Mouse (Mus musculus): ENCODE measurements at regions not wholly inside any gene's neighbourhood (a gene's known extent, or its start where the extent isn't known, plus 50 kb on each side); places are given as distances from the start of the nearest gene placed in this dataset.

DNA sequence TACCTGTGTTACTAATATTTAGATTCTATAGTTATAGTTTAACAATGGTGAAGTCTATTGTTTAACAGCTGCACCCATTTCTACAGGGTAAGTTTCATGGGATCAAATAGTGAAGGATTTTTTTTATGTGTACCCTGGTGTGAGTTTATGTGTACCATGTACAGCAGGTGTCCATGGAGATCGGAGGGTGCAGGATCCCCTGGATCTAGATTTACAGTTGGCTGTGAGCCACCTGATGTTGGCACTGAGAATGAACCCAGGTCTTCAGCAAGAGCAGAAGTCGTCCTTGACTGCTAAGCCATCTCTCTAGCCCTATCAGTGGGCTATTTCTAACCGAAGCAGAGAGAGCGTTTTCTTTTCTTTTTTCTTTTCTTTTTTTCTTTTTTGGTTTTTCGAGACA, 162.4 kb upstream of the Lef1 start:
- no peak overlapping the region for H3K4me3 ChIP-seq (ENCODE audit: low read length)
- 82% methylated on average over 5 of the region's 5 CpGs for WGBS
- no peaks in the 10 kb centered on the region for H3K9me3 ChIP-seq (ENCODE audit: control insufficient read depth, low read length)
- peaks cover 19% of the 10 kb centered on the region for H3K4me1 ChIP-seq (ENCODE audit: control insufficient read depth, insufficient read depth, low read depth, low read length)
- no peaks in the 10 kb centered on the region for H3K36me3 ChIP-seq (ENCODE audit: control insufficient read depth, insufficient read depth, low read length)
- H3K9ac ChIP-seq (ENCODE audit: low read depth, low read length) = no peak overlapping the region
- H3K27me3 ChIP-seq (replicated peaks; ENCODE audit: control insufficient read depth, insufficient read depth, low read length) = no peaks in the 10 kb centered on the region
- H3K27ac ChIP-seq (ENCODE audit: low read depth, low read length) = no peak overlapping the region
- H3K4me2 ChIP-seq (ENCODE audit: low read length) = no peak overlapping the region
- ATAC-seq = no peak

DNA sequence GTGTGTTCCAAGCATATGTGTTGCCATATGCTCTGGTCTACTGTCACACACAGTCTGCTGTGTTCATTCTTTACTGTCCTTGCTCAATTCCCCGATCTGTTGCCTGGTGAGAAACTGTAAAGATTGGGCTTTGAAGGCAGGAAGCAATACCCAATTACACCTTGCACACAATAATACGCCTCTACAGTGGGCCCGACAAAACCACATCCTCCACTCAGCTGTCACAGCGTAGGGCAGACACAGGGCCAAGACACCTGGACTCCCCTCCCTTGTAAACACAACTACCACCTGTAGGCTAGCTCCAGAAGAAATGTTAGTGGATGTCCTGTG, 163.0 kb upstream of the Lef1 start:
- peaks cover 19% of the 10 kb centered on the region for H3K4me1 ChIP-seq (ENCODE audit: control insufficient read depth, insufficient read depth, low read depth, low read length)
- H3K36me3 ChIP-seq (ENCODE audit: control insufficient read depth, insufficient read depth, low read length) = no peaks in the 10 kb centered on the region
- no peak overlapping the region for H3K9ac ChIP-seq (ENCODE audit: low read depth, low read length)
- H3K4me2 ChIP-seq (ENCODE audit: low read length) = no peak overlapping the region
- H3K4me3 ChIP-seq (ENCODE audit: low read length) = no peak overlapping the region
- 0 out of 2 replicates have a peak overlapping the region, but pooled peaks have one; percentile 34 for H3K27ac ChIP-seq (ENCODE audit: low read depth, low read length)
- H3K9me3 ChIP-seq (ENCODE audit: control insufficient read depth, low read length) = no peaks in the 10 kb centered on the region
- 65% methylated on average over 4 of the region's 4 CpGs for WGBS
- ATAC-seq = 0 out of 2 replicates have a peak, but pooled peaks have one; percentile 28
- H3K27me3 ChIP-seq (replicated peaks; ENCODE audit: control insufficient read depth, insufficient read depth, low read length) = no peaks in the 10 kb centered on the region

DNA sequence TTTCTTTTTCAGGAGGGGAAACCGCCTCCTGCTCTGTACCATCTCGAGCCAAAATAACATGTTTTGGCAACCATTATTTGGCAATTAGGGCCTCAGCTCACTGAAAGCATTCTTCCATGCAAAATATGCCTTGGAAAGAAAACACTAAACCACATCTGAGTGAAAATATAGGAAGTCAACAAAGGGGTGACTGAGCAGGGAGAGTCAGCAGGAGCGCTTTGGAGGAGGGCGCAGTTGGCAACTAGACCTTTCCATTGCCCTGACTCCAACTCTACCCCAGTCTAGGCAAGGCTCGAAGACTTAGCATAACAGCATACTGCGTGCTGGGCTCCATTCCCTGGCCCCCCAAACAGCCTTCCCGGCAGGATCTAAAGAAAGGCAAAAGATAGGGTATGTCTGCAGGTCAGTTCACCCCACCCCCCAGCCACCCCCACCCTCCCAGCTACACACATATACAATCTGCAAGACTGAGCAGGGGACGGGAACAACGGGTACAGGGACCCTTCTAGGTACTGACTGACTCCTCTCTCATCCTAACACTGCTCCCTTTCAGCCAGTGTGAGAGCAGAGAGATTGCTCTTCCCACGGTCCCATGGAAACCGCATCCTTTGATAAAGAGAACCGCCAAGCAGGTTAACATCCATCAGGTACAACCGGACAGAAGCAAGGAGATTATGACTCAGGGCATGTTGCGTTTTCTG, 163.5 kb upstream of the Lef1 start:
- 51% methylated on average over 14 of the region's 14 CpGs for WGBS
- H3K27ac ChIP-seq (ENCODE audit: low read depth, low read length) = peak overlapping the region; percentile 56
- ATAC-seq = peak; percentile 62

DNA sequence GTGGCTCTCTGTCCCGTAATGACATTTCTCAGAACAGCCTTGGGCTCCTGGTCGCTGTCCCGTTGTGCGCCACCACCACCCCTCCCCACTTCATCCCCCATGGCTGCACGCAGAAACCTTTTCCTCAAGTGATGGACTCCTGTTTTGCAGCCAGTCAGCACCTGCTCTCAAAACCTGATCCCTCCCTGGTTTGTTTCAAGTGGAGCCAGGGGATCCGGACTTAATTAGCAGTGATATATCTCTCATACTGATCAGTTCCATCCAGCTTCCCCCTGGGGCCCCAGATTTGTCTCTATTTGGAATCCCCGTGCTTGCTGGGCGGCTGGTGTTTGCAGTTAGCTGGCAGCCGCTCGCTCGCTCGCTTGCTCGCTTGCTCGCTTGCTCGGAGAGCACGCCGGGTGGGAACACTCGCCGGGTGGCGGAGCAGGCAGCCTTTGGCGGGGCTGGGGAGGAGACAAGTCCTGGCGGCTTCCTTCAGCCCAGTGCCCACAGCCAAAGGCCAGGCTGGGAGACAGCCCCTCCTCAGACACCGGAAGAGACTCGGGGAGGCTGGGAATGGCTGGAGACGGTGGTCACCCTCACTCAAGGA, 164.3 kb upstream of the Lef1 start:
- Histone ChIP-seq H3K9me3 (ENCODE audit: control insufficient read depth, low read length) (no peaks in the 10 kb centered on the region), H3K27ac (ENCODE audit: low read depth, low read length) (peak overlapping the region; percentile 80), H3K36me3 (ENCODE audit: control insufficient read depth, insufficient read depth, low read length) (no peaks in the 10 kb centered on the region), H3K4me1 (ENCODE audit: control insufficient read depth, insufficient read depth, low read depth, low read length) (peaks cover 19% of the 10 kb centered on the region), H3K9ac (ENCODE audit: low read depth, low read length) (peak overlapping the region; percentile 72), H3K27me3 (replicated peaks; ENCODE audit: control insufficient read depth, insufficient read depth, low read length) (no peaks in the 10 kb centered on the region), H3K4me3 (ENCODE audit: low read length) (peak overlapping the region; percentile 44), H3K4me2 (ENCODE audit: low read length) (peak overlapping the region; percentile 73)
- ATAC-seq = peak; percentile 89
- WGBS = 0% methylated on average over 23 of the region's 25 CpGs

More for the DNA sequence above, 163.5 kb upstream of the Lef1 start:
- no peaks in the 10 kb centered on the region for H3K27me3 ChIP-seq (replicated peaks; ENCODE audit: control insufficient read depth, insufficient read depth, low read length)
- no peaks in the 10 kb centered on the region for H3K36me3 ChIP-seq (ENCODE audit: control insufficient read depth, insufficient read depth, low read length)
- peak overlapping the region; percentile 73 for H3K4me2 ChIP-seq (ENCODE audit: low read length)
- H3K9me3 ChIP-seq (ENCODE audit: control insufficient read depth, low read length) = no peaks in the 10 kb centered on the region
- peaks cover 19% of the 10 kb centered on the region for H3K4me1 ChIP-seq (ENCODE audit: control insufficient read depth, insufficient read depth, low read depth, low read length)
- no peak overlapping the region for H3K4me3 ChIP-seq (ENCODE audit: low read length)
- H3K9ac ChIP-seq (ENCODE audit: low read depth, low read length) = no peak overlapping the region; the same call in 1 of the 2 replicates

DNA sequence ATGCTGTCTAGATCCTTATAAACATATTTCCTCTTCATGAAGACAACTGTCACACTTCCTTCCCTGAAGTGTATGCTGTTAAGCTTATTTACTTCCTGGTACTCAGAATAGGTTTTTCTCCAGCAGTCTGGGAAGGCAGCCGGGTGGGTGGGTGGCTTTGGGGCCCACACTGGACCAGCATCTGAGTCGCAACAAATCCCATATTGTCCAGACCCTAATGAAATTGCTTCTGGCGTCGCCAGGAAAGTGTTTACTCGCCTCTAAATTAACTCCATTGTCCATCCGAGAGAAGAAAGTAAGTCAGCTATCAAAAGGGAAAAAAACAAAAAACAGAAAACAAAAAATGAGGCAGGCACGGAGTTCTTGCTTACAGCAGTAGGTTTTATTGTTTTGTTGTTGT, 164.9 kb upstream of the Lef1 start:
- no peak; the same call in 1 of the 2 replicates for ATAC-seq
- peak overlapping the region; percentile 44; the same call in 1 of the 2 replicates for H3K4me3 ChIP-seq (ENCODE audit: low read length)
- peak overlapping the region; percentile 72; the same call in 1 of the 2 replicates for H3K9ac ChIP-seq (ENCODE audit: low read depth, low read length)
- H3K4me2 ChIP-seq (ENCODE audit: low read length) = peak overlapping the region; percentile 73
- no peaks in the 10 kb centered on the region for H3K27me3 ChIP-seq (replicated peaks; ENCODE audit: control insufficient read depth, insufficient read depth, low read length)
- WGBS = 6% methylated on average over 7 of the region's 7 CpGs
- H3K27ac ChIP-seq (ENCODE audit: low read depth, low read length) = peak overlapping the region; percentile 80; the same call in 1 of the 2 replicates
- H3K36me3 ChIP-seq (ENCODE audit: control insufficient read depth, insufficient read depth, low read length) = no peaks in the 10 kb centered on the region
- H3K9me3 ChIP-seq (ENCODE audit: control insufficient read depth, low read length) = no peaks in the 10 kb centered on the region
- peaks cover 19% of the 10 kb centered on the region for H3K4me1 ChIP-seq (ENCODE audit: control insufficient read depth, insufficient read depth, low read depth, low read length)

DNA sequence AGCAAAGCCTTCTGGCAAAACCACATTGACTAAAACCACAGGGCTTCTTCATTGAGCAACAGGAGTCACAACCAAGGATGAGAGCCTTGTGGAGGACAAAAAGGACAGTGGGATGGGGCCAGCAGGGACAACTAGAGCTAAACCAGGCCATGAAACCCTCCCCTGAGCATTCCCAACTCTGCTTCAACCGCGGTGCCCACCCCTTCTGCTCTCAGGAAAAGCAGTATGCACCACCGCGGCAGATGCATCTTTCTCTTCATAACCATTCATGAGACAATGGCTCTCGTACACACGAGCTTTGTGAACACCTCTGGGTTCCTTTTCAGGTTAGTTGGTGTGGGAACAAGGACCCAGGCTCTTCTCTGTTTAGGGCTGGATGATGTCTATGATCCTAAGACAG, 166.0 kb upstream of the Lef1 start:
- Histone ChIP-seq H3K27ac (ENCODE audit: low read depth, low read length) (no peak overlapping the region), H3K9ac (ENCODE audit: low read depth, low read length) (no peak overlapping the region), H3K36me3 (ENCODE audit: control insufficient read depth, insufficient read depth, low read length) (no peaks in the 10 kb centered on the region), H3K4me1 (ENCODE audit: control insufficient read depth, insufficient read depth, low read depth, low read length) (peaks cover 19% of the 10 kb centered on the region), H3K9me3 (ENCODE audit: control insufficient read depth, low read length) (no peaks in the 10 kb centered on the region), H3K4me3 (ENCODE audit: low read length) (no peak overlapping the region), H3K27me3 (replicated peaks; ENCODE audit: control insufficient read depth, insufficient read depth, low read length) (no peaks in the 10 kb centered on the region), H3K4me2 (ENCODE audit: low read length) (no peak overlapping the region)
- WGBS = 95% methylated on average over 6 of the region's 6 CpGs
- no peak for ATAC-seq

DNA sequence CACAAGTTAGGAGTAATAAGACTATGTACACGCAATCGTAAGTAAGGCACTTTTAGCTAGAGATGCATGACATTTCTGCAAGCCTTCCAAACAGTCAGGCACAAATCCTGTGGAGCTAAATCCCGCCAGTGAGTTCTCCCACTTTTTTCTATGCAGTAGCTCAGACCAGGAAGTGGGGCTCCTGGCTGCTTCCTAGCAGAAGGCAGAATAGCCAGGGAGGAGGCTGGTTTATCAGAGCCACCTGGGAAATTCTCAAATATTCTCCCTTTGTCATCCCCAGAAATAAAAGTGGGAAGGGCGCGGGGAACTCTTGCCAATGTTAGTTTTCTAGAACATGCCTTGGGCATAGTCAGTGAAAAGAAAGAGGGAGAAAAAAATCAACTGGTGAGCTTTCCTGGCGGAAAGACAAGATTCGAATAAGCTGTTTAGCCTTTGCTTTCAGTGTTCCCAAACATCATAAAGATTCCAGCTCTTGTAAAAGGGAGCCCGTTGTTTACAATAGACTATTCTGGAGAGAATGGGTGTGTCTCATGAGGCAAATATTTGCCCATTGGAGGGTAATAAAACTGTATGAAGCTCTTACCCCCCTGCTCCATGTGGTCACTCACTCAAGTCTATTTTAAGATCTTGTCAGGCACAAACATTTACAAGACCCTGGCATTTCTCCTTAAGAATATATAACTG, 167.2 kb upstream of the Lef1 start:
- H3K27ac ChIP-seq (ENCODE audit: low read depth, low read length) = no peak overlapping the region
- no peaks in the 10 kb centered on the region for H3K9me3 ChIP-seq (ENCODE audit: control insufficient read depth, low read length)
- no peaks in the 10 kb centered on the region for H3K36me3 ChIP-seq (ENCODE audit: control insufficient read depth, insufficient read depth, low read length)
- H3K4me2 ChIP-seq (ENCODE audit: low read length) = no peak overlapping the region
- no peaks in the 10 kb centered on the region for H3K27me3 ChIP-seq (replicated peaks; ENCODE audit: control insufficient read depth, insufficient read depth, low read length)
- H3K9ac ChIP-seq (ENCODE audit: low read depth, low read length) = no peak overlapping the region
- peaks cover 19% of the 10 kb centered on the region for H3K4me1 ChIP-seq (ENCODE audit: control insufficient read depth, insufficient read depth, low read depth, low read length)
- 77% methylated on average over 8 of the region's 8 CpGs for WGBS
- no peak for ATAC-seq
- no peak overlapping the region for H3K4me3 ChIP-seq (ENCODE audit: low read length)

DNA sequence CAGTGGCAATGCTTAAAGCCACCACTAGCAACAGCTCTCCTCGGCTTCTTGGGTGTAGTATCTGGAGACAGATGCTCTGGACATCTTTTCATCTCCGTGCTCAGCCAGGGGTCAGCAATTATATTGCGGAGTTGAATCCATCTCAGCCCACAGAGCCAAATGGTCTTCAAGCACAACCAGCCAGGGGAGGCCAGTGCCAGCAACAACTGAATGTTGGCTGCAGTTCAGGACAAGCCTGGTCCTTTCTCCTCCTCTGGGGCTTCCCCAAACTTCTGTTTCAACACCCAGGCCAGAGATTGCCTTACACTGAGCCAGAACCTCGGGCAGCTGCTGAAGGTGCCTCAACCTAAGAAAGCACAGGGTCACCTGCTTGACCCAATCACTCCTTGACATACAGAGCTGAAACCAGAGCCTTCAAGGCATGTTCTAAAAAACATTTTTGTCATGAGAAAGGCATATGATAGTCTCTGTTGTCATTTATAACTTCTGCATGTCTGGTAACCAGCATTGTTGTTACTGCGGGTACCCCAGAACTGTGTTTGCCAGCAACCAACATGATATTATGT, 169.9 kb upstream of the Lef1 start:
- peaks cover 1% of the 10 kb centered on the region for H3K4me1 ChIP-seq (ENCODE audit: control insufficient read depth, insufficient read depth, low read depth, low read length)
- no peak overlapping the region for H3K4me3 ChIP-seq (ENCODE audit: low read length)
- H3K36me3 ChIP-seq (ENCODE audit: control insufficient read depth, insufficient read depth, low read length) = no peaks in the 10 kb centered on the region
- H3K27ac ChIP-seq (ENCODE audit: low read depth, low read length) = no peak overlapping the region
- no peak overlapping the region for H3K4me2 ChIP-seq (ENCODE audit: low read length)
- no peak overlapping the region for H3K9ac ChIP-seq (ENCODE audit: low read depth, low read length)
- WGBS = 68% methylated on average over 5 of the region's 5 CpGs
- ATAC-seq = peak; percentile 86
- H3K9me3 ChIP-seq (ENCODE audit: control insufficient read depth, low read length) = no peaks in the 10 kb centered on the region
- H3K27me3 ChIP-seq (replicated peaks; ENCODE audit: control insufficient read depth, insufficient read depth, low read length) = no peaks in the 10 kb centered on the region

DNA sequence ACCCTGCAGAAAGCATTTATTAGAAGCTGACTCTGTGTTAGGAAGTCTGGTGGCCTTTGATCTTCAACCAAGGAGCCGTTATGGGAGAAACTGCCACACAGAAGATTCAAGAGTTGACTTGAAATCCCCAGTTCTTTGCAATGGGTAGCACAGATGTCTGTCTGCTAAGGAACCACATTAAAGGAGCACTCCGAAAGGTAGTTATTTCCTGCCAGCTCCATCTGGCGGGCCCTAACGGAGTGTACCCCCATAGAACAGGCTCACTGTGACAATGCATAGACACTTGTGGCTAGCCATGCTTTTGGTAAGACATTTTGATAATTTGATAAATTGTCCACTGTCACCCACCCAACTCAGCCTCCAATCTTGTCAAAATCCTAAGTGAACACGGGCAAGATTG, 173.3 kb upstream of the Lef1 start:
- Histone ChIP-seq H3K9ac (ENCODE audit: low read depth, low read length) (no peak overlapping the region), H3K4me1 (ENCODE audit: control insufficient read depth, insufficient read depth, low read depth, low read length) (no peaks in the 10 kb centered on the region), H3K27me3 (replicated peaks; ENCODE audit: control insufficient read depth, insufficient read depth, low read length) (no peaks in the 10 kb centered on the region), H3K4me2 (ENCODE audit: low read length) (no peak overlapping the region), H3K27ac (ENCODE audit: low read depth, low read length) (no peak overlapping the region), H3K9me3 (ENCODE audit: control insufficient read depth, low read length) (no peaks in the 10 kb centered on the region), H3K36me3 (ENCODE audit: control insufficient read depth, insufficient read depth, low read length) (no peaks in the 10 kb centered on the region), H3K4me3 (ENCODE audit: low read length) (no peak overlapping the region)
- ATAC-seq = no peak
- WGBS = 75% methylated on average over 5 of the region's 5 CpGs
